Mouse (Mus musculus): ENCODE results near the gene Ascc3. TPM values are rescaled to one million over a fixed set of nuclear protein-coding genes. Genes with fewer than 3 reads are reported as not detected.

Gene Ascc3
- polyA plus RNA-seq, 1 experiment from 2014 or later, result 11.1 TPM

DNA sequence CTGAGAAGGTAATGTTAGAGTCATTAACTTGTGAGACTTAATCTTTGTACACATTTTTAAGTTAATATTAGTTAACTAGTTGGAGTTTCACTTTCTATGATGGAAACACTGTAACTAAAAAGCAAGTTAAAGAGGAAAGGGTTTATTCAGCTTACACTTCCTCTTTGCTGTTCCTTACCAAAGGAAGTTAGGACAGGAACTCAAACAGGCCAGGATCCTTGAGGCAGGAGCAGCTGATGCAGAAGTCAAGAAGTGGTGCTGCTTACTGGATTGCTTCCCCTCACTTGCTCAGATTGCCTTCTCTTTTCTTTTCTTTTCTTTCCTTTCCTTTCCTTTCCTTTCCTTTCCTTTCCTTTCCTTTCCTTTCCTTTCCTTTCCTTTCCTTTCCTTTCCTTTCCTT is 97.9 kb downstream of the Ascc3 start:
- no peaks in the 10 kb centered on the region for H3K27me3 ChIP-seq (ENCODE audit: insufficient read depth, low read length)
- H3K4me1 ChIP-seq (replicated peaks; ENCODE audit: insufficient read depth, low read length), result no peaks in the 10 kb centered on the region
- DNase-seq (ENCODE audit: low spot score) (no peak), ATAC-seq (replicated peaks; ENCODE audit: low FRiP score, low read depth) (no peak)
- no peaks in the 10 kb centered on the region for H3K9me3 ChIP-seq (replicated peaks; ENCODE audit: low read length)
- no peak overlapping the region for H3K4me2 ChIP-seq (ENCODE audit: low read length)
- no peaks in the 10 kb centered on the region for H3K36me3 ChIP-seq (ENCODE audit: insufficient read depth, low read length)
- no peak for TF ChIP-seq CTCF (IDR thresholded peaks at IDR 0.05; ENCODE audit: low read depth)
- H3K4me3 ChIP-seq (replicated peaks; ENCODE audit: low read depth, low read length), result no peak overlapping the region
- H3K27ac ChIP-seq, result no peak overlapping the region
- H3K9ac ChIP-seq (ENCODE audit: low read depth, low read length), result no peak overlapping the region

DNA sequence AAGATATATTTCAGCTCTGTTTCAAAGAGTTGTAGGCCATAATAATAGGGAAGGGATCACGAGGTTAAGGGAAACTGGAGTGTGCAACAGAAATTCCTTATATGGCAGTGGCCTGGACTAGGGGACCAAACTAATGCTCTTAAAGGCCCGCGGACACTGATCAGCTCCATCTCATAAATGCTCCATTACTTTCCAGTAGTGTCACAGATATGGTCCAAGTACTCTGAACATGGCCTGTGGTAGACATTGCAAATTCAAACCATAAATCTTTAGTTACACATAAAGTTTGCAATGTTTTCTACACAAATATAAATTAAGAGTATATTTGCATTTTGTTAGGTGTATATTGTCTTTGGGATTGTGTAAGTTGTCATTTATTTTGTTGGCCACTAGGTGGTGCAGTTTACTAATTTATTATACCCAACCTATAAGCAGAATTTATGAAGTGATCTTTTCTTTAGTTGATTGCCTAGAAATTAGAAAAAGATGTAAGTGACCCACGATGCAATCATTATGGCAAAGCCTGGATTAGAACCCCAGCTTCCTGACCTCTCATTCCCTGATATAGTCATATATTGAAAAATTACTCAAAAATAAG is 106.5 kb downstream of the Ascc3 start:
- Histone ChIP-seq H3K27ac (no peak overlapping the region), H3K27me3 (ENCODE audit: insufficient read depth, low read length) (no peaks in the 10 kb centered on the region), H3K9me3 (replicated peaks; ENCODE audit: low read length) (no peaks in the 10 kb centered on the region), H3K4me3 (replicated peaks; ENCODE audit: low read depth, low read length) (no peak overlapping the region), H3K36me3 (ENCODE audit: insufficient read depth, low read length) (peaks cover 6% of the 10 kb centered on the region; the same call in 1 of the 2 replicates), H3K9ac (ENCODE audit: low read depth, low read length) (no peak overlapping the region), H3K4me2 (ENCODE audit: low read length) (no peak overlapping the region), H3K4me1 (replicated peaks; ENCODE audit: insufficient read depth, low read length) (no peaks in the 10 kb centered on the region)
- 57% methylated on average over 4 of the region's 4 CpGs for WGBS
- ATAC-seq (replicated peaks; ENCODE audit: low FRiP score, low read depth) (no peak), DNase-seq (ENCODE audit: low spot score) (peak; percentile 67)
- TF ChIP-seq CTCF (IDR thresholded peaks at IDR 0.05; ENCODE audit: low read depth), result peak; percentile 77

DNA sequence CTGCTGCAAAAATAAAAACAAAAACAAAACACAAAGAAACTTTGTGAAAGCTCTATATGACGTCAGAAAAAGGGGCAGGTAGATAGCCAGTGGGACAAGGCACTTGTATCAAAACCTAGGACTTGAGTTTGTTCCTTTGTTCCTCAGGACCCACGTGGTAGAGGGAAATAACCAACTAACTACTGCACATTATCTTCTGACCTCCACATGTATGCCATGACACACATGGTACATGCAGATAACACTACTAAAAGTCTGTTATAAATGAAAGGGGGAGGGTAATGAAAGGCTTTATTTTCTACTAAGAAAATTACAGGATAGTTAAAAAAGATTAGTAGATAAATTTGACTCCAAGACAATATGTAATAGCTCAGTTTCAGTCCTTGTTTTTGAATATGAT is 109.3 kb downstream of the Ascc3 start:
- Histone ChIP-seq H3K9ac (ENCODE audit: low read depth, low read length) (no peak overlapping the region), H3K27ac (no peak overlapping the region), H3K4me1 (replicated peaks; ENCODE audit: insufficient read depth, low read length) (no peaks in the 10 kb centered on the region), H3K36me3 (ENCODE audit: insufficient read depth, low read length) (peaks cover 6% of the 10 kb centered on the region; the same call in 1 of the 2 replicates), H3K4me3 (replicated peaks; ENCODE audit: low read depth, low read length) (no peak overlapping the region), H3K9me3 (replicated peaks; ENCODE audit: low read length) (no peaks in the 10 kb centered on the region), H3K4me2 (ENCODE audit: low read length) (no peak overlapping the region), H3K27me3 (ENCODE audit: insufficient read depth, low read length) (no peaks in the 10 kb centered on the region)
- no peak for DNase-seq (ENCODE audit: low spot score)
- TF ChIP-seq CTCF (IDR thresholded peaks at IDR 0.05; ENCODE audit: low read depth), result no peak
- no peak for ATAC-seq (replicated peaks; ENCODE audit: low FRiP score, low read depth)
- 82% methylated on average over 2 of the region's 2 CpGs for WGBS

DNA sequence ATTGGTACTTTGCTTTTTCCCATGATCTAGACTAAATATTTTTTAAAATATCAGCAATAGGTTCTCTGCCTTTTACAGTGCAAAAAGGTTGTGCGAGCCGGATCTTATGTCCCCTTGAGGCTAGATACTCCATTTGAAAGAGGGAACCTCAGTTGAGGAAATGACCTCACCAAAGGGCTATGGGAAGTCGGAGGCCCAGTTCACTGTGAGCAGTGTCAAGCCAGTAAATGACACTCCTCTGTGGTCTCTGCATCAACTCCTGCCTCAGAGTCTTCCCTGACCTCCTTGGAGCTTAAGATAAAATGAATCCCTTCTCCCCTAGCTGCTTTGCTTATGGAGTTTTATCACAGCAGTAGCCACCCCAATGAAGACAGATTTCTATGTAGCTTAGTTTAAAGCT is 109.9 kb downstream of the Ascc3 start:
- H3K9ac ChIP-seq (ENCODE audit: low read depth, low read length), result no peak overlapping the region
- no peaks in the 10 kb centered on the region for H3K9me3 ChIP-seq (replicated peaks; ENCODE audit: low read length)
- no peaks in the 10 kb centered on the region for H3K4me1 ChIP-seq (replicated peaks; ENCODE audit: insufficient read depth, low read length)
- WGBS, result 63% methylated on average over 3 of the region's 3 CpGs
- DNase-seq (ENCODE audit: low spot score), result no peak
- H3K27me3 ChIP-seq (ENCODE audit: insufficient read depth, low read length), result no peaks in the 10 kb centered on the region
- TF ChIP-seq CTCF (IDR thresholded peaks at IDR 0.05; ENCODE audit: low read depth), result no peak
- H3K27ac ChIP-seq, result no peak overlapping the region
- no peak overlapping the region for H3K4me2 ChIP-seq (ENCODE audit: low read length)
- no peak for ATAC-seq (replicated peaks; ENCODE audit: low FRiP score, low read depth)
- no peak overlapping the region for H3K4me3 ChIP-seq (replicated peaks; ENCODE audit: low read depth, low read length)
- peaks cover 6% of the 10 kb centered on the region; the same call in 1 of the 2 replicates for H3K36me3 ChIP-seq (ENCODE audit: insufficient read depth, low read length)

DNA sequence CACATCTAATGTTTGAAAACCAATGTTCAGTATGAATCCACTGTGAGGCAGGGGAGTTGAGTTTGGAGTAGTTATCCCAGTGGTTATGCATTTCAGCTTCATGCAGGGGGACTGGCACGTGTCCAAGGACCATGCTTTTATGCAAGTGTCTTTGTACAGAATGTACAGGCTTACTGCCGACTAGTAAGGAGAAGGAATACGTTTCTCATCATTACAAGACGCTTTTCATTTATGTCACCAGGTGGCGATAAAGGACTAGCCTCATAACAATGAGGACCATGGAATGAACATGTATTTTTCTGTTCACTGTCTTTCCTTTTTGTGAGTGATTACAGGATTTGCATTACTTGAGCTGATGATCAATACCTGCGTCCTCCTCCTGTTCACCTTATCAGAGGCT is 111.7 kb downstream of the Ascc3 start:
- ATAC-seq (replicated peaks; ENCODE audit: low FRiP score, low read depth) (no peak), DNase-seq (ENCODE audit: low spot score) (peak; percentile 84)
- Histone ChIP-seq H3K4me2 (ENCODE audit: low read length) (no peak overlapping the region), H3K27me3 (ENCODE audit: insufficient read depth, low read length) (no peaks in the 10 kb centered on the region), H3K27ac (no peak overlapping the region), H3K36me3 (ENCODE audit: insufficient read depth, low read length) (peaks cover 6% of the 10 kb centered on the region; the same call in 1 of the 2 replicates), H3K4me3 (replicated peaks; ENCODE audit: low read depth, low read length) (no peak overlapping the region), H3K4me1 (replicated peaks; ENCODE audit: insufficient read depth, low read length) (no peaks in the 10 kb centered on the region), H3K9ac (ENCODE audit: low read depth, low read length) (no peak overlapping the region), H3K9me3 (replicated peaks; ENCODE audit: low read length) (no peaks in the 10 kb centered on the region)
- 16% methylated on average over 6 of the region's 6 CpGs for WGBS
- peak; percentile 90 for TF ChIP-seq CTCF (IDR thresholded peaks at IDR 0.05; ENCODE audit: low read depth)

DNA sequence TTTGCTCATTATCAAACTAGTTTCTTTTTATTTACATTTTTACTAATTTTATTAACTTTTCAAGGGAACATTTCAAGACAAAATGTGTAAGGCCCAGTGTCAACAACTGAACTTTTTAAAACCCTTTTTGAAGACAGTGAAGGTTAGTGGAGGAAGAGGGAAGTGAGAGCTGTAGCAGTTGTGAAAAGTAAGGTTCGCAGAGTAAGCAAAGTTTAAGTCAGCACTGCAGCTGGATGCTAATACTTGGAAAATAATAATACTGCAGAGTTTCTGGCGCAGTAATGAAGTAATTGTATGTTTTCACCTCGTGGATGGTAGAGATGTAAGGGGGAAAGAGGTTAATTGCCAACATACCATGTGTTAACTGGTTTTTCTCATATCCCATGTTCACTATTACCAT is 112.4 kb downstream of the Ascc3 start:
- 84% methylated on average over 3 of the region's 3 CpGs for WGBS
- no peaks in the 10 kb centered on the region for H3K4me1 ChIP-seq (replicated peaks; ENCODE audit: insufficient read depth, low read length)

DNA sequence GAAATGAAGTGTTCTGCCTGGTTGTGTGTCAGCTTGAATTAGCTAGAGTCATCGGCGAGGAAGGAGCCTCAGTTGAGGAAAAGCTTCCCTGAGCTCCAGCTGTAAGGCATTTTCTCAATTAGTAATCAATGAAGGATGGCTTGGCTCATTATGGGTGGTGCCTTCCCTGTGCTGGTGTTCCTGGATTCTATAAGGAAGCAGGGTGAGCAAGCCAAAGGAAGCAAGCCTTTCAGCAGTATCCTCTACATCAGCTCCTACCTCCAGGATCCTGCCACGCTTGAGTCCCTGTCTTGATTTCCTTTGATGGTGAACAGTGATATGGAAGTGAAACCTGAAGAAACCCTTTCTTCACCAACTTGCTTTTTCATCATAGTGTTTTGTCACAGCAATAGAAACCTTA is 118.8 kb downstream of the Ascc3 start:
- H3K4me1 ChIP-seq (replicated peaks; ENCODE audit: insufficient read depth, low read length), result no peaks in the 10 kb centered on the region
- no peak for DNase-seq (ENCODE audit: low spot score)
- H3K9ac ChIP-seq (ENCODE audit: low read depth, low read length), result no peak overlapping the region
- no peak overlapping the region for H3K27ac ChIP-seq
- H3K4me3 ChIP-seq (replicated peaks; ENCODE audit: low read depth, low read length), result no peak overlapping the region
- WGBS, result 71% methylated on average over 3 of the region's 3 CpGs
- no peaks in the 10 kb centered on the region for H3K36me3 ChIP-seq (ENCODE audit: insufficient read depth, low read length)
- no peaks in the 10 kb centered on the region for H3K9me3 ChIP-seq (replicated peaks; ENCODE audit: low read length)
- TF ChIP-seq CTCF (IDR thresholded peaks at IDR 0.05; ENCODE audit: low read depth), result no peak
- ATAC-seq (replicated peaks; ENCODE audit: low FRiP score, low read depth), result no peak
- no peaks in the 10 kb centered on the region for H3K27me3 ChIP-seq (ENCODE audit: insufficient read depth, low read length)
- no peak overlapping the region for H3K4me2 ChIP-seq (ENCODE audit: low read length)

More for the DNA sequence above, 112.4 kb downstream of the Ascc3 start:
- Histone ChIP-seq H3K36me3 (ENCODE audit: insufficient read depth, low read length) (peaks cover 6% of the 10 kb centered on the region; the same call in 1 of the 2 replicates), H3K4me2 (ENCODE audit: low read length) (no peak overlapping the region), H3K9me3 (replicated peaks; ENCODE audit: low read length) (no peaks in the 10 kb centered on the region), H3K4me3 (replicated peaks; ENCODE audit: low read depth, low read length) (no peak overlapping the region), H3K27ac (no peak overlapping the region), H3K27me3 (ENCODE audit: insufficient read depth, low read length) (no peaks in the 10 kb centered on the region), H3K9ac (ENCODE audit: low read depth, low read length) (no peak overlapping the region)
- ATAC-seq (replicated peaks; ENCODE audit: low FRiP score, low read depth) (no peak), DNase-seq (ENCODE audit: low spot score) (no peak)
- TF ChIP-seq CTCF (IDR thresholded peaks at IDR 0.05; ENCODE audit: low read depth), result no peak
